ENCODE assay signal across 12 mouse cellular contexts in the genomic region with DNA sequence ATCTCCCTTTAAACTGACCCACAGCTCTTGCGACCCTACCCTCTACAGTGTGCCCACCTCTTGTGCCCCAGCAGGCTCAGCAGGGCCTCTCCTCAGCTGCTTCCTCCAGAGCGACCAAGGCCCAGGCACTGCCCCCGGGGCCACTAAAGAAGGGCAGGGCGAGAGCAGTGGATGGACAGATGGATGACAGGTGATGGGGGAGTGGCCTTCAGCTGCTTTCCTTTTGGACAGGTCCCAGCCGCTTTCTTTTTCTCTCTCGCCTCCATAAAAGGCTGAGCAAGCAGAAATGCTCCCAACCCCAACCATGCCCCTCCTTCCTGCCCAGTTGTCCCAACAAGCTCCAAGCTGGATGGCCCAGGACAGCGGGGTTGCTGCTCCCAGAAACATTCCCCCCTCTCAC. TPM values are rescaled to one million over a fixed set of nuclear protein-coding genes. Genes with fewer than 3 reads are reported as not detected.
DNase-seq lines count a peak whose midpoint lies in the region; ATAC-seq and TF ChIP-seq lines count a peak whose summit lies in the region.
"Had no signal": no experiment of that assay in that cellular context is flagged by ENCODE, and none has a peak within 500 bp of the region (broad histone marks: within the 10 kb centered on the region; RNA-seq: fewer than 3 reads in every experiment).

No protein-coding gene starts in this region.

- TF ChIP-seq EP300 in liver, postnatal 0 days (IDR thresholded peaks at IDR 0.05; ENCODE audit: low read depth): no peak

- peak overlapping the region; percentile 41; the same call in 1 of the 2 replicates for H3K27ac ChIP-seq in forebrain, embryonic 10.5 days
- no peak overlapping the region for H3K27ac ChIP-seq in forebrain, embryonic 11.5 days (ENCODE audit: low read depth, low read length)
- H3K27ac ChIP-seq in forebrain, embryonic 12.5 days: 0 out of 2 replicates have a peak overlapping the region, but pooled peaks have one; percentile 10
- H3K27ac ChIP-seq in midbrain, embryonic 13.5 days: no peak overlapping the region; the same call in 1 of the 2 replicates
- no peak overlapping the region for H3K27ac ChIP-seq in liver, postnatal 0 days (ENCODE audit: low read depth)
- H3K27ac ChIP-seq: embryonic facial prominence, embryonic 13.5 days; heart, adult 2 months; macrophage had no signal

- no peak overlapping the region for H3K9ac ChIP-seq in forebrain, embryonic 11.5 days (ENCODE audit: low read length)
- H3K9ac ChIP-seq in forebrain, embryonic 12.5 days: peak overlapping the region; percentile 25; the same call in 1 of the 2 replicates
- peak overlapping the region; percentile 55 for H3K9ac ChIP-seq in midbrain, embryonic 13.5 days (replicated peaks)
- no peak overlapping the region for H3K9ac ChIP-seq in liver, postnatal 0 days (replicated peaks)
- H3K9ac ChIP-seq: embryonic facial prominence, embryonic 13.5 days had no signal

- no peaks in the 10 kb centered on the region for H3K36me3 ChIP-seq in forebrain, embryonic 10.5 days (replicated peaks)
- H3K36me3 ChIP-seq in forebrain, embryonic 11.5 days (ENCODE audit: control insufficient read depth, insufficient read depth, low read length): no peaks in the 10 kb centered on the region
- H3K36me3 ChIP-seq in forebrain, embryonic 12.5 days (replicated peaks): no peaks in the 10 kb centered on the region
- no peaks in the 10 kb centered on the region for H3K36me3 ChIP-seq in midbrain, embryonic 13.5 days
- H3K36me3 ChIP-seq in liver, postnatal 0 days (replicated peaks; ENCODE audit: insufficient read depth, low read length): no peaks in the 10 kb centered on the region
- H3K36me3 ChIP-seq: embryonic facial prominence, embryonic 13.5 days had no signal

- H3K27me3 ChIP-seq in forebrain, embryonic 10.5 days (ENCODE audit: poor library complexity, severe bottlenecking): peaks cover 100% of the 10 kb centered on the region
- H3K27me3 ChIP-seq in forebrain, embryonic 11.5 days (ENCODE audit: control insufficient read depth, insufficient read depth, low read length): peaks cover 29% of the 10 kb centered on the region
- peaks cover 84% of the 10 kb centered on the region for H3K27me3 ChIP-seq in forebrain, embryonic 12.5 days
- H3K27me3 ChIP-seq in midbrain, embryonic 13.5 days: peaks cover 41% of the 10 kb centered on the region
- H3K27me3 ChIP-seq in liver, postnatal 0 days (ENCODE audit: insufficient read depth, low read length): peaks cover 53% of the 10 kb centered on the region

- ATAC-seq in forebrain, embryonic 11.5 days (replicated peaks; ENCODE audit: low FRiP score): no peak
- ATAC-seq in forebrain, embryonic 12.5 days (ENCODE audit: low FRiP score): no peak
- ATAC-seq in midbrain, embryonic 13.5 days: no peak
- ATAC-seq in liver, postnatal 0 days: no peak

- no peak overlapping the region for H3K4me2 ChIP-seq in forebrain, embryonic 11.5 days (ENCODE audit: low read depth, low read length, severe bottlenecking)
- peak overlapping the region; percentile 99 for H3K4me2 ChIP-seq in forebrain, embryonic 12.5 days
- peak overlapping the region; percentile 82 for H3K4me2 ChIP-seq in midbrain, embryonic 13.5 days (replicated peaks)
- no peak overlapping the region for H3K4me2 ChIP-seq in liver, postnatal 0 days (ENCODE audit: low read depth, low read length)

- H3K9me3 ChIP-seq in forebrain, embryonic 10.5 days: no peaks in the 10 kb centered on the region
- no peaks in the 10 kb centered on the region for H3K9me3 ChIP-seq in forebrain, embryonic 11.5 days (ENCODE audit: control insufficient read depth, low read length)
- H3K9me3 ChIP-seq in forebrain, embryonic 12.5 days: no peaks in the 10 kb centered on the region
- no peaks in the 10 kb centered on the region for H3K9me3 ChIP-seq in midbrain, embryonic 13.5 days
- no peaks in the 10 kb centered on the region for H3K9me3 ChIP-seq in liver, postnatal 0 days (ENCODE audit: low read length)
- H3K9me3 ChIP-seq: embryonic facial prominence, embryonic 13.5 days had no signal

- no peak for DNase-seq in forebrain, embryonic 10.5 days (ENCODE audit: extremely low spot score, low spot score)
- DNase-seq in forebrain, embryonic 11.5 days (ENCODE audit: low spot score): no peak
- DNase-seq in kidney, adult 8-10 months: peak; percentile 26 to 33
- no peak for DNase-seq in liver, postnatal 0 days
- no peak for DNase-seq in frontal cortex, postnatal 36 days (ENCODE audit: low spot score in 2 of 2)
- no peak for DNase-seq in thymus, postnatal 10 days (ENCODE audit: low spot score in 2 of 2)
- DNase-seq: heart, adult 2 months had no signal

- H3K4me1 ChIP-seq in forebrain, embryonic 10.5 days: peaks cover 74% of the 10 kb centered on the region
- H3K4me1 ChIP-seq in forebrain, embryonic 11.5 days (replicated peaks; ENCODE audit: control insufficient read depth, insufficient read depth, low read length): peaks cover 11% of the 10 kb centered on the region
- peaks cover 59% of the 10 kb centered on the region for H3K4me1 ChIP-seq in forebrain, embryonic 12.5 days
- peaks cover 72% of the 10 kb centered on the region for H3K4me1 ChIP-seq in midbrain, embryonic 13.5 days (replicated peaks)
- H3K4me1 ChIP-seq in liver, postnatal 0 days (ENCODE audit: insufficient read depth): no peaks in the 10 kb centered on the region

- TF ChIP-seq CTCF in liver, postnatal 0 days (IDR thresholded peaks at IDR 0.05; ENCODE audit: low read depth): no peak

- 41% methylated on average over 7 of the region's 7 CpGs for WGBS in forebrain, embryonic 10.5 days
- WGBS in forebrain, embryonic 11.5 days: 40% methylated on average over 7 of the region's 7 CpGs
- WGBS in forebrain, embryonic 12.5 days: 34% methylated on average over 7 of the region's 7 CpGs
- WGBS in midbrain, embryonic 13.5 days: 31% methylated on average over 7 of the region's 7 CpGs
- WGBS in liver, postnatal 0 days (ENCODE audit: insufficient replicate concordance): 25% methylated on average over 7 of the region's 7 CpGs

- H3K4me3 ChIP-seq in forebrain, embryonic 10.5 days: no peak overlapping the region
- H3K4me3 ChIP-seq in forebrain, embryonic 11.5 days (ENCODE audit: low read depth, low read length): no peak overlapping the region
- no peak overlapping the region for H3K4me3 ChIP-seq in forebrain, embryonic 12.5 days (replicated peaks)
- H3K4me3 ChIP-seq in midbrain, embryonic 13.5 days (replicated peaks): peak overlapping the region; percentile 60
- no peak overlapping the region for H3K4me3 ChIP-seq in liver, postnatal 0 days (ENCODE audit: low read depth, low read length)
- H3K4me3 ChIP-seq: embryonic facial prominence, embryonic 13.5 days; heart, adult 2 months had no signal

RNA-seq across cellular contexts. Expression of a gene that starts 2.7 kb away (rescaled TPM):
- polyA plus RNA-seq in forebrain, embryonic 10.5 days (2016; fragmentation: Nextera tagmentation; extraction: Ambion mirVana): 1.0 TPM in 2 replicates
- 3.8 and 4.4 TPM in 2 replicates for polyA plus RNA-seq in forebrain, embryonic 11.5 days (2014; fragmentation: Nextera tagmentation; extraction: Ambion mirVana)
- polyA plus RNA-seq in forebrain, embryonic 12.5 days (2016; fragmentation: Nextera tagmentation; extraction: Ambion mirVana): 8.7 and 9.2 TPM in 2 replicates
- polyA plus RNA-seq in midbrain, embryonic 13.5 days (2015; fragmentation: Nextera tagmentation; extraction: Ambion mirVana): 10.8 and 11.1 TPM in 2 replicates
- polyA plus RNA-seq in liver, postnatal 0 days (2015; fragmentation: Nextera tagmentation; extraction: Ambion mirVana): 0.05 and 0.11 TPM in 2 replicates
- polyA plus RNA-seq: C2C12, macrophage had no signal

Comparison
In these comparisons a context has a peak if more than half of its experiments do, and no peak if none do; other contexts are left out.
1. H3K27ac ChIP-seq: peak in forebrain, embryonic 10.5 days (single experiment) and forebrain, embryonic 12.5 days (single experiment); none in forebrain, embryonic 11.5 days (single experiment), midbrain, embryonic 13.5 days (single experiment) and liver, postnatal 0 days (single experiment).
2. H3K4me2 ChIP-seq: peak in forebrain, embryonic 12.5 days (single experiment) and midbrain, embryonic 13.5 days (single experiment); none in forebrain, embryonic 11.5 days (single experiment) and liver, postnatal 0 days (single experiment).
3. H3K9ac ChIP-seq: peak in forebrain, embryonic 12.5 days (single experiment) and midbrain, embryonic 13.5 days (single experiment); none in forebrain, embryonic 11.5 days (single experiment) and liver, postnatal 0 days (single experiment).
4. DNase-seq: peak in kidney, adult 8-10 months (2 of 2); none in forebrain, embryonic 10.5 days (single experiment), forebrain, embryonic 11.5 days (single experiment), liver, postnatal 0 days (single experiment), frontal cortex, postnatal 36 days (0 of 2) and thymus, postnatal 10 days (0 of 2).